Mouse (Mus musculus): Measurements from ENCODE around the gene Aicda.
"Not testable (repeated sequence)": the region's sequence is repeated elsewhere in the genome, so short reads cannot be mapped to it uniquely, and the experiment has no call there.

Aicda gene

DNA sequence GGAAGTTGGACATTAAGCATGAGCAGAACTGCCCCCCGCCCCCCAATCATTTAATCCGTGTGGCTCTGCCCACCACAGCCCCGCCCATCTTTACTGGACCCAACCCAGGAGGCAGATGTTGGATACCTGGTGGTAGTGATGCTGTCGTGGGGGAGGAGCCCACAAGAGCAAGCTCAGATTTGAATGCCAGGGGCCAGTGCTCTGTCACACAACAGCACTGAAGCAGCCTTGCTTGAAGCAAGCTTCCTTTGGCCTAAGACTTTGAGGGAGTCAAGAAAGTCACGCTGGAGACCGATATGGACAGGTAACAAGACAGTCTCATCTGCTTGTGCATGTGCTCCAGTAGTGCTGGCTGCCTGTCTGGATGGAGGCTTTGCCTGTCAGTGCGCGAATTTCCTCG lies at the start of gene Aicda:
Gene Aicda, plus strand, starts transcription at position 196 of the 400 bp plus-strand sequence.
- DNase-seq (ENCODE audit: low read depth, low spot score), result no peak

- no peak for DNase-seq (ENCODE audit: low read depth, low spot score)
These were observed 48.6 kb upstream of the Aicda start for GRCm38 (mm10) chr6:122505041-122505440.

- no peak for DNase-seq (ENCODE audit: low read depth, low spot score)
These were observed 48.1 kb upstream of the Aicda start, which contains the start of gene Mfap5 for GRCm38 (mm10) chr6:122505545-122505944. TSS of gene Mfap5 (plus strand) at chr6:122505845.

DNA sequence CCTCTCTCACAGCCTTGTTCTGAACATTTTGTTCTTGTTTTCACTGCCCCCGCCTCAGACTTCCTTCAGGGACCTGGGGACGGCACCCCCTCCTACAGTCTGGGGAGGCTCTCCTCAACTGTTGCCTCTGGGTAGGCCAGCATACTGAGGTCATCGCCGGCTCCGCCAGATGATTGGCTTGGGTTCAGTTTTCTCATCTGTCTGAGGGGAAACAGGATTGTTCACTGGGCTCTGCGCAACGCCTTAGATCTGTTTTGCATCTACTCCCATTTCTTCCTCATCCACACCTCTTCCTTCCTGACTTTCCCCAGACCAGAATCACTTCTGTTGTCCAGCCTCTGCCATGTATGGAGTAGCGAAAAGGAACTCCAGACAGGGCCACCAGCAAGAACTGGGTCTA lies 45.1 kb upstream of the Aicda start:
- no peak for DNase-seq (ENCODE audit: low read depth, low spot score)

DNA sequence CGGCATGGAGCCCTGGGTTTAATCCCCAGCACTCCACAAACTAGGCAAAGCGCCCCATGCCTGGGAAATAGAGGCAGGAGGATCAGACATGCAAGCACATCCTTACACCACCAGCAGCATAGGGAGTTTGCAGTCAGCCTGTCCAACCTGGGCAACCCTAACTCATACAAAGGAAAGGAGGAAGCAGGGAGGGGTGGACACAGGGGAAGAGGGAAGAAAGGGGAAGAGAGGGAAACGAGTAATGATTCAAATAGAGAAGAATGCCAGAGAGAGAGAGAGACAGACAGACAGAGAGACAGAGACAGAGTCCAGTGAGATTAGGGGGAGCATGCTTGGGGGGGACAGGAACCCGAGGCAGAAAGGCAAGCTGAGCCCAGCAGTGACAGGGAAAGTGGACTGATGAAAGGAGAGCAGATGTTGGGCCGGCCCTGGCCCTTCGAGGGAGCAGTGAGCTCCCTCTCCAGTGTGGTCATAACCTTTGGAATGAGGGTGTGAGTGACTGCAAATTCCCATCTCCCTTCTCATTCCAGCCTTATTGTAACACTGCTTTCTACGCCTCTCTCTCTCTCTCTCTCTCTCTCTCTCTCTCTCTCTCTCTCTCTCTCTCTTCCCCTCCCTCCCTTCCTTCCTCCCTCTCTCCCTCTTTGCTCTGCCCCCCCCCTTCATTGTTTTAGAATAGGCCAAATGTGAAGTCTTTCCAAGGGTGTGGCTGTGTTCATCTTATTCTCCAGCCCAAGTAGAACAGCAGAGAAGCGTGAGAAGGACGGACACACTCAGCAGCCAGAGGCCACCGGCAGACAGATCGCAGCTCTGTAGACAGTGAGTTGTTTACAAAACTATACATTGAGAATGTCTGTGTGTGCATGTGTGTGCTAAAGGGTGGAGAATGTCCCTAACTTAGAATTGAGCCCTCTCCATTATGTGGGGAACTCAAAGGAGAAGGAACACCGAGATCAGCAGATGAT lies 40.4 kb upstream of the Aicda start:
- no peak for DNase-seq (ENCODE audit: low read depth, low spot score)

DNA sequence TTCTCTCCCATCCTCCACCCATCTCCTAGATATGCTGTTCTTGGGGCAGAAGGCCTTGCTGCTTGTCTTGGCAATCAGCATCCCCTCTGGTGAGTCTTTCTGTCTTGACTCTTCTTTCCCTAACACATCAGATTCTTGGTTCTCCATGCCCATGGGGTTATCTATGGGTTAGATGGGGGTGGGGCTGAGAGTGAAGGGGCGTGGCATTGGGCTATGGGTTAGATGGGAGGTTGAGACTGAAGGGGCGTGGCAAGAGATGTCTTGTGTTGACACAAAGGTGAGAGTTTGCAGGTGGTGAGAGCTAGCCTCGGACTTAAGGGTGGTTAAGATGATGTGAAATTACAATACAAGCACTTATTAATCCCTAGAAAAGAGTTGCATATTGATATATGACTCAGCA lies 39.3 kb upstream of the Aicda start:
- DNase-seq (ENCODE audit: low read depth, low spot score), result no peak

DNA sequence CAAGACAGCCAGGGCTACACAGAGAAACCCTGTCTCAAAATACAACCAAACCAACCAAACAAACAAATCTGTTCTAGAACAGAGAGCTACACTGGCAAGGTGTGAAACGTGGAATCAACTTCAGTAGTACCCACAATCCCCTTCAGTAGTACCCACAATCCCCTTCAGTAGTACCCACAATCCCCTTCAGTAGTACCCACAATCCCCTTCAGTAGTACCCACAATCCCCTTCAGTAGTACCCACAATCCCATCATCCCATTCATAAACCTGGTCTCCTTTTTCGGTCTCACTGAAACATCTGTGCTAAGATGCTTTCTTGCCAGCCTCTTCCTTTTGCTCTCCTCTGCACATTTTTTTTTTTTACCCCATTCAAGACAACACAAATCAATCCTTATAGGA lies 37.8 kb upstream of the Aicda start:
- not testable (repeated sequence) for DNase-seq (ENCODE audit: low read depth, low spot score)

- DNase-seq (ENCODE audit: low read depth, low spot score), result no peak
These were observed 35.9 kb upstream of the Aicda start for GRCm38 (mm10) chr6:122517668-122518067.

DNA sequence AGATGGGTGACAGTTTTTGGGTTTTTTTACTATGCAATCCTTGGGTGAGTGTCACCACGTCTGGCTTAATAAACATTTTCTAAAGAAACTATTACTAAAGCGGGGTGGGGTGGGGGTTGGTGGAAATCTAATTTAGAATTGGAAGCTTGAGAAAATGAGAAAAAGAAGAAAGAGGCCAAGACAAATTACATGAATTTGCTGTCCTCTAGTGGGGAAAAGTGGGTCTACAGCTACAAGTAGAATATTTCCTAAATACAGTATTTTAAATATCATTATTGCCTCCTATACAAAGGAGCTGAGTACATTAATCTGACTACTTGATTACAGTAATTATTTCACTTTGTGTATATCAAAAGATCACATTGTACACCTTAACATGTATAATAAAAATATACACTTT lies 34.2 kb upstream of the Aicda start:
- DNase-seq (ENCODE audit: low read depth, low spot score), result no peak

DNA sequence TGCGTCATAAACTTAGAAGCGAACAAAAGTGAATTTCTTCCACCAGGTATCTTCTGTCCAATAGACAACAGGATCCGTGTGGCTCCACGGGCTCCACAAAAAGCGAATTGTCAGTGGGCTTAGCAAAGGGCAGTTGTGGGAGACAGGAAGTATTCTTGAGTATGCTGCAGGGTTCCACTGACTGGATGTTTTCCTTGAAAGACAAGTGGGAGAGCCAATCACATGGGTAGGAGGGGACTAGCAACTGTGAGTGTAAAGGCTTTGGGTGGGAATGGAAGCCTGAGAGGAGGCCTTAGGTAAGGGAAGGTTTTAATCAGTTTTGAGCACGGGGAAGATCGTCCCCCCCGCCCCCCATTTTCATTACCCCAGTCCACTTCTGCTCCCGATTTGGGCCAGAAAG lies 31.0 kb upstream of the Aicda start:
- peak; percentile 71 for DNase-seq (ENCODE audit: low read depth, low spot score)

DNA sequence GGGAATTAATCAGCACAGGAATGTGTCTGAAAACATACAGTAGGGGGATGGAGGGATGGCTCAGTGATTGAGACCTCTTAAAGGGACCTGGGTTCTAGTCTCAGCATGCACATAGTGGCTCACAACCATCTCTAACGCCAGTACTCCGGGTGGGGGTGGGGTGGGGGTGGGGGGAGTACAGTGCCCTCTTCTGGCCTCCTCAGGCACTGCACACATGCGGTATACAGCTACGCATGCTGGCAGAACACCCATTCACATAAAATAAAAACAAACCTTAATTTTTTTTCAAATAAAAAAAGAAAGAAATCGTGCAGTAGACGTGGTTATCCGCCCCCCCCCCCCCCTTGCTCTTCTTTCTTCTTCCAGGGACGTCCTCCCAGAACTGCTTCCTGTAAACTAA lies 30.3 kb upstream of the Aicda start:
- no peak for DNase-seq (ENCODE audit: low read depth, low spot score)

DNA sequence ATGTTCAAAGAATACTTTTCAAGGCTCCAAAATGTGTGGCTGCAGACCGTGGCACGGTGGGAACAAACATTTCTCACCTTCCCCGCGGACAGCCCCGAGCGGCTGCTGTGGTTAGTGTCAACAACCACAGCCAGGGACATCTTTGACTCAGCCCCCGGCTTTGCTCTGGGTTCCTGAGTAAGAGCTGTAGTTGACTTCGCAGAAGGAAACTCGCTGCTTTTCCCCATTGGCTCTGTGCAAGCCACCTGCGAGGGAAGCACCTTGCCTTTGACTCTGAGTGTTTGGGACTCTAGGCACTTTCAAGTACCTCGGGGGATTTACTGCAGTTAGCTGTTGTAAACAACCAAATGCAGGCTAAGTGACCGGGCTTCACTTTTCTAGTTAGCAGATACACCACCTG lies 26.0 kb upstream of the Aicda start:
- DNase-seq (ENCODE audit: low read depth, low spot score), result no peak

DNA sequence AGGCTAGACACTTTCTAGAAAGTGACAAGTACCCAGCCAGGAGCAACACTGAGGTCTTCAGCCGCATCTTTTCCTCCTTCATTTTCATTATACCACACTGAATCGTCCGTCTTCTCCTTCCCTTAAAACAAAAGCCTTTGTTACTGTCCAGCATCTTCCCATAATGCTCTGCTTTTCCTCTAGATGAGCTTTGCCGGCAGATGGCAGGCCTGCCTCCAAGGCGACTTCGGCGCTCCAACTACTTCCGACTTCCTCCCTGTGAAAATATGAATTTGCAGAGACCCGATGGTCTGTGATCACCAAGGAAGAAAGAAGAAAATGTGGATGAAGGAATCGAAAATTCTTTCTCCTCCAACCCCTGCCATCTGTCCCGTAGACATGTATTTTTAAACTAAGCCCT lies 25.5 kb upstream of the Aicda start:
- no peak for DNase-seq (ENCODE audit: low read depth, low spot score)

DNA sequence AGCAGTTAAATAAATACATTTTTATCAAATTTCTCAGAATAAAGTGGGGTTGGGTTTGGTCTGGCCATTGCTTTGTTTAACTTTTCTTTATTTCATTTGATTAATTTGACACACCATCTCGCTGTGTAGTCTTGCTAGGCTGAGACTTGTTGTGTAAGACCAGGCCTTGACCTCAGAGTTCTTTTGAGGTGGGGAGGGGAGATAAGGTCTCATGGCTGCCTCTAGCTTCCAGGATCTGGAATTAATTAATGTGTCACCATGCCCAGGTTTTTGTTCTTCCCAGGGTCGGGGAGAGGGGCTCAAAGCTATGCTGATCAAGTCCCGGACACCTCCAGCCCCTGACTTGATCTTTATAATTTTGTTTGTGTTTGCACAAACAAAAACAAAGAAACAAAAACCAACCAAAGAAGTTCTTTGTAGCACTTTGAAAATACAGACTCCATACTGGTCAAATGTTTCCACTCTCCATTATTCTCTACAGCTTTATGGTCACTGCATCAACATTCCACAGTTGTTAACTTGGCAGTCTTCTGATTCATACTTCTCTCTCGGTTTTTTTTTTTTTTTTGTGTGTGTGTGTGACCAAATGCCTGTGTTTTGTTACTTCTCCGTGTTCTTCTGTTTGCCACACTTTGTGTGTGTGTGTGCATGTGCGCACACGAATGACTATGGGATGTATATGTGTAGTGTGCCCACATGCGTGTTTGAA lies 22.0 kb upstream of the Aicda start:
- no peak for DNase-seq (ENCODE audit: low read depth, low spot score)

- peak; percentile 37 for DNase-seq (ENCODE audit: low read depth, low spot score)
These were observed 20.7 kb upstream of the Aicda start for GRCm38 (mm10) chr6:122532883-122533302.

GRCm38 (mm10) chr6:122534032-122534431 lies 19.6 kb upstream of the Aicda start:
- DNase-seq (ENCODE audit: low read depth, low spot score), result no peak

- no peak for DNase-seq (ENCODE audit: low read depth, low spot score)
These were observed 14.0 kb upstream of the Aicda start for GRCm38 (mm10) chr6:122539564-122539963.

- DNase-seq (ENCODE audit: low read depth, low spot score), result not testable (repeated sequence)
These were observed 11.1 kb upstream of the Aicda start for GRCm38 (mm10) chr6:122542459-122542858.

- no peak for DNase-seq (ENCODE audit: low read depth, low spot score)
These were observed 10.0 kb upstream of the Aicda start for GRCm38 (mm10) chr6:122543574-122543973.

GRCm38 (mm10) chr6:122544672-122545071 lies 8.9 kb upstream of the Aicda start:
- no peak for DNase-seq (ENCODE audit: low read depth, low spot score)

GRCm38 (mm10) chr6:122545289-122545882 lies 8.2 kb upstream of the Aicda start:
- DNase-seq (ENCODE audit: low read depth, low spot score), result no peak

DNA sequence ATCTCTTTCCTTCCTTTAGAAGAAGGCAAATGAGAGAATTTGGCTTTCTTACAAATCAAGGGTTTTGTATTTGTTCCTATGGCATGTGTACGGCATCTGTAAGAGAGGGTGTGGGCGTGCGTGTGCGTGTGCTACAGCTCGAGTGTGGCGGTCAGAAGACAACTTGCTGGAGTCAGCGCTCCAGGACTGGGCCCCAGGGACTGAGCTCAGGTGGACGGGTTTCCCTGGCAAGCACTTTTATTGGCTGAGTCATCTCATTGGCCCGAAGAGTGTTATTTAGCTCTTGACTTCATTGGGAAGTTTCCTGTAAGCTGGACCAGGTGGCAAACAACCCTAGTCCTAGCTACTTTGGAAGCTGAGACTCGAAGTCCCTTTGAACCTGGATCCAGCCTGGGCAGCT lies 7.7 kb upstream of the Aicda start:
- no peak for DNase-seq (ENCODE audit: low read depth, low spot score)

All from forelimb bud, embryonic 11.5 days (tissue).